Mouse (Mus musculus): Measurements from ENCODE around the gene 1700029P11Rik. TPM values are rescaled to one million over a fixed set of nuclear protein-coding genes. Genes with fewer than 3 reads are reported as not detected.
A peak's percentile ranks its signal among the peaks of the same experiment; 100 is the strongest.
"Not testable (repeated sequence)": the region's sequence is repeated elsewhere in the genome, so short reads cannot be mapped to it uniquely, and the experiment has no call there.

Gene 1700029P11Rik
- polyA plus RNA-seq, 1 experiment from 2014 or later, result not detected

DNA sequence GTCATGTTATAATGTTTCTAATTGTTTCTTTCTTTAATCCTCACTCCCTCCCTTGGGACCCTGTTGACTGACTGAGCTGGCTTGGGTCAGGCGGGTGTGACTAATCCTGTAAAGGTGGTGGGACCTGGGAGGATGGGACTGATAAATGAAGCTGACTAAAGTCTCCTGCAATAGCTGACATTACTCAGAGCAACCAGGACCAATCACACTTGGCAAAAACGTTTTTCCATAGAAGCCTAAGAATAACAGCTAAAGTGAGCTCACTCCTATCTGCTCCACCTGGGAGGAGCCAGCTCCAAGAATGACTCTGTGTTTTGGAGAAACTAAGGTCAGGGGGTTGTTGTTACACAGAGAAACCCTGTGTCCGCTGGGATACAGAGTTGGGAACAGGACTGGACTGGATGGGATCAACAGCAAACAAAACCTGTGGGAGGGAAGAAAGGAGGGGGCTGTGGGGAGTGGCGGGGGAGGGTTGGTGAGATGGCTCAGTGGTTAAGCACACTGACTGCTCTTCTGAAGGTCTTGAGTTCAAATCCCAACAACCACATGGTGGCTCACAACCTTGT is 15.3 kb upstream of the 1700029P11Rik start:
- H3K4me3 ChIP-seq (ENCODE audit: low read depth, low read length), result no peak overlapping the region
- 46% methylated on average over 4 of the region's 4 CpGs for WGBS (ENCODE audit: insufficient replicate concordance)
- ATAC-seq (ENCODE audit: low read depth), result no peak

DNA sequence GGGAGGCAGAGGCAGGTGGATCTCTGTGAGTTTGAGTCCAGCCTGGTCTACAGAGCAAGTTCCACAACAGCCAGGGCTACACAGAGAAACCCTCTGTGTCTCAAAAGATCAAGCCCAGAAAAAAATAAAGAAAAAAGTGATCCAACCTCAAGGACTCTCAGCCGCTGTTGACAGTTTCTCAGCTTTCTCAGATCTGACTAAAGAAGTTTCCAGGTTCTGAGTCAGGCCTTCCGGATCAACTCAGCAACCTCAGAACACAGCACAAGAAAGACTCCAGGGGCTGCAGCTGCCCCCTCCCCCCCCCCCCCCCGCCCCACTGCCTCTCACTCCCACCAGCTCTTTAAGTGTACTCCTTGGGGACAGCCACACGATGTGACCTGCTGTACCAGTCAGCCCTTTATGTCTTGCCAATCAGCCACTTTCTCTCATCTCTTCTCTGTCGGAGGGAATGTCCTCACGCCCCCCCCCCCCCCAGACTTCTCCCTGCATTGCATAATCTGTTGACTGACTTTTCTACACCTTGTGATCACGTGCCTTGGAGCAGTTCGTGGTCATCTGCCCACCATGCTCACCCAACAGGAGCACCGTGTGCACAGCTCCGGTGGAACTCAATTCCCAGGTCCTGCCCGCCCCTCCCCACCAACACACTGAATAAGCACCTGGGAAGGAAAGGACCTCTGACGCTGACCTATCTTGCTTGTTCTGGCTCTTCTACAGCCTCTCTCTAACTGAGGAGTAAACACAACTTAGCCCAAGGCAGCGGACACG is 14.1 kb upstream of the 1700029P11Rik start:
- no peaks in the 10 kb centered on the region for H3K36me3 ChIP-seq (ENCODE audit: control insufficient read depth, insufficient read depth)
- H3K4me2 ChIP-seq (ENCODE audit: low read depth, low read length), result no peak overlapping the region
- no peak overlapping the region for H3K4me3 ChIP-seq (ENCODE audit: low read depth, low read length)
- H3K9me3 ChIP-seq (replicated peaks; ENCODE audit: control insufficient read depth, low read length), result no peaks in the 10 kb centered on the region
- no peak overlapping the region for H3K27ac ChIP-seq (ENCODE audit: low read length)
- no peak overlapping the region for H3K9ac ChIP-seq (ENCODE audit: low read depth, low read length)
- WGBS (ENCODE audit: insufficient replicate concordance), result 63% methylated on average over 13 of the region's 14 CpGs
- no peaks in the 10 kb centered on the region for H3K27me3 ChIP-seq (ENCODE audit: control insufficient read depth, insufficient read depth, low read depth, low read length)
- ATAC-seq (ENCODE audit: low read depth), result no peak
- peaks cover 7% of the 10 kb centered on the region for H3K4me1 ChIP-seq (ENCODE audit: control insufficient read depth, low read depth, low read length)

More for the DNA sequence above, 15.3 kb upstream of the 1700029P11Rik start:
- H3K9me3 ChIP-seq (replicated peaks; ENCODE audit: control insufficient read depth, low read length), result no peaks in the 10 kb centered on the region
- no peaks in the 10 kb centered on the region for H3K36me3 ChIP-seq (ENCODE audit: control insufficient read depth, insufficient read depth)
- H3K4me2 ChIP-seq (ENCODE audit: low read depth, low read length), result no peak overlapping the region
- no peak overlapping the region for H3K9ac ChIP-seq (ENCODE audit: low read depth, low read length)
- peaks cover 12% of the 10 kb centered on the region for H3K4me1 ChIP-seq (ENCODE audit: control insufficient read depth, low read depth, low read length)
- H3K27ac ChIP-seq (ENCODE audit: low read length), result no peak overlapping the region
- H3K27me3 ChIP-seq (ENCODE audit: control insufficient read depth, insufficient read depth, low read depth, low read length), result no peaks in the 10 kb centered on the region

- H3K9me3 ChIP-seq (replicated peaks; ENCODE audit: control insufficient read depth, low read length), result no peaks in the 10 kb centered on the region
- ATAC-seq (ENCODE audit: low read depth), result no peak
- no peak overlapping the region for H3K27ac ChIP-seq (ENCODE audit: low read length)
- H3K27me3 ChIP-seq (ENCODE audit: control insufficient read depth, insufficient read depth, low read depth, low read length), result no peaks in the 10 kb centered on the region
- no peaks in the 10 kb centered on the region for H3K36me3 ChIP-seq (ENCODE audit: control insufficient read depth, insufficient read depth)
- peaks cover 7% of the 10 kb centered on the region for H3K4me1 ChIP-seq (ENCODE audit: control insufficient read depth, low read depth, low read length)
- H3K4me3 ChIP-seq (ENCODE audit: low read depth, low read length), result no peak overlapping the region
- H3K9ac ChIP-seq (ENCODE audit: low read depth, low read length), result no peak overlapping the region
- H3K4me2 ChIP-seq (ENCODE audit: low read depth, low read length), result no peak overlapping the region
- 81% methylated on average over 5 of the region's 5 CpGs for WGBS (ENCODE audit: insufficient replicate concordance)
Measured at GRCm38 (mm10) chr15:81967821-81968220, 12.5 kb upstream of the 1700029P11Rik start.

DNA sequence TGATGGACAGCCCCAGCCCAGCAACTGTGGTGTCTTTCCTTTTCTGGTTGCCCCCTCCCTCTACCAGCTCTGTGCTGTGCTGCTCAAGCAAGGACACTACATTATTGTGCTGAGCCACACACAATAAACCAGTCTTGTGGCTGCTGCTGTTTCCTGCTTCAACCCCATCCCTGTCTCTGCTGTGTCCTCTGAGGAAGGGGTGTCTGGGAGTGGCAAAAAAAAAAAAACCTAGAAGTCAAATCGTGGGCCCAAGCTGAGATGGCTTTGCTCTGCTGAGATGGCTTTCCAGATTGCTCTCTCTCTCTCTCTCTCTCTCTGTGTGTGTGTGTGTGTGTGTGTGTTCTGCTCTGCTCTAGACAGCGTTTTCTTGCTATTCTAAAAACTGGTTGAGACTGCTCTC is 11.9 kb upstream of the 1700029P11Rik start:
- H3K9me3 ChIP-seq (replicated peaks; ENCODE audit: control insufficient read depth, low read length), result no peaks in the 10 kb centered on the region

DNA sequence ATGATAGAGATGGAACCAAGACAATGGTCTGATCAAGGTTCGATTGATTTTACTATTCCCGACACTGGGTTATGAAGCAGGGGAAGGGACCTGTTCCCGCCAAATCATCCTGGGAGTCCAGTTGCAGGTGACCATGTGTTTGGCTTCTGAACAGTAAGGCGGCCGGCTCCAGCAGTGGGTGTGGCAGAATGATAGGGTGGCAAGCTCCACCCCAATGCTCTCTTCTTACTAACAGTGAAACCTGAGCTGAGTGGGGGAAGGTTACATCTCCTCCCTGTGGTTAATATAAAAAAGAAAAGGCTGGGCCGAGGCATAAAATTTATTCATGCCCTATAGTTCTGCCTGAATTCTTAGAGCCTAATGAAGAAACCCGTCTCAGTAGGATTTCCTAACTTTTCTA is 11.2 kb upstream of the 1700029P11Rik start:
- ATAC-seq (ENCODE audit: low read depth), result peak; percentile 70
- WGBS (ENCODE audit: insufficient replicate concordance), result 39% methylated on average over 7 of the region's 7 CpGs
- Histone ChIP-seq H3K9me3 (replicated peaks; ENCODE audit: control insufficient read depth, low read length) (no peaks in the 10 kb centered on the region), H3K27ac (ENCODE audit: low read length) (no peak overlapping the region), H3K4me2 (ENCODE audit: low read depth, low read length) (peak overlapping the region; percentile 7; the same call in 1 of the 2 replicates), H3K27me3 (ENCODE audit: control insufficient read depth, insufficient read depth, low read depth, low read length) (no peaks in the 10 kb centered on the region), H3K4me1 (ENCODE audit: control insufficient read depth, low read depth, low read length) (peaks cover 7% of the 10 kb centered on the region), H3K9ac (ENCODE audit: low read depth, low read length) (no peak overlapping the region), H3K36me3 (ENCODE audit: control insufficient read depth, insufficient read depth) (no peaks in the 10 kb centered on the region), H3K4me3 (ENCODE audit: low read depth, low read length) (no peak overlapping the region)

More for the DNA sequence above, 11.9 kb upstream of the 1700029P11Rik start:
- no peaks in the 10 kb centered on the region for H3K36me3 ChIP-seq (ENCODE audit: control insufficient read depth, insufficient read depth)
- no peaks in the 10 kb centered on the region for H3K27me3 ChIP-seq (ENCODE audit: control insufficient read depth, insufficient read depth, low read depth, low read length)
- 35% methylated on average over 2 of the region's 2 CpGs for WGBS (ENCODE audit: insufficient replicate concordance)
- H3K4me2 ChIP-seq (ENCODE audit: low read depth, low read length), result no peak overlapping the region
- ATAC-seq (ENCODE audit: low read depth), result no peak
- peaks cover 7% of the 10 kb centered on the region for H3K4me1 ChIP-seq (ENCODE audit: control insufficient read depth, low read depth, low read length)
- H3K27ac ChIP-seq (ENCODE audit: low read length), result no peak overlapping the region
- no peak overlapping the region for H3K9ac ChIP-seq (ENCODE audit: low read depth, low read length)
- no peak overlapping the region for H3K4me3 ChIP-seq (ENCODE audit: low read depth, low read length)

- not testable (repeated sequence) for H3K9me3 ChIP-seq (replicated peaks; ENCODE audit: control insufficient read depth, low read length); ATAC-seq (ENCODE audit: low read depth); H3K4me1 ChIP-seq (ENCODE audit: control insufficient read depth, low read depth, low read length); H3K9ac ChIP-seq (ENCODE audit: low read depth, low read length); H3K4me3 ChIP-seq (ENCODE audit: low read depth, low read length); H3K27me3 ChIP-seq (ENCODE audit: control insufficient read depth, insufficient read depth, low read depth, low read length); H3K27ac ChIP-seq (ENCODE audit: low read length); H3K36me3 ChIP-seq (ENCODE audit: control insufficient read depth, insufficient read depth); H3K4me2 ChIP-seq (ENCODE audit: low read depth, low read length)
- 80% methylated on average over 6 of the region's 6 CpGs for WGBS (ENCODE audit: insufficient replicate concordance)
Measured at GRCm38 (mm10) chr15:81969635-81970034, 10.7 kb upstream of the 1700029P11Rik start.

GRCm38 (mm10) chr15:81970498-81970897 is 9.8 kb upstream of the 1700029P11Rik start:
- not testable (repeated sequence) for H3K4me2 ChIP-seq (ENCODE audit: low read depth, low read length); H3K36me3 ChIP-seq (ENCODE audit: control insufficient read depth, insufficient read depth); H3K9ac ChIP-seq (ENCODE audit: low read depth, low read length); H3K27ac ChIP-seq (ENCODE audit: low read length); H3K9me3 ChIP-seq (replicated peaks; ENCODE audit: control insufficient read depth, low read length); H3K4me1 ChIP-seq (ENCODE audit: control insufficient read depth, low read depth, low read length); H3K4me3 ChIP-seq (ENCODE audit: low read depth, low read length); ATAC-seq (ENCODE audit: low read depth); H3K27me3 ChIP-seq (ENCODE audit: control insufficient read depth, insufficient read depth, low read depth, low read length)
- WGBS (ENCODE audit: insufficient replicate concordance), result 76% methylated on average over 4 of the region's 4 CpGs

- WGBS (ENCODE audit: insufficient replicate concordance), result 82% methylated on average over 8 of the region's 8 CpGs
- H3K9ac ChIP-seq (ENCODE audit: low read depth, low read length); H3K27ac ChIP-seq (ENCODE audit: low read length); ATAC-seq (ENCODE audit: low read depth); H3K27me3 ChIP-seq (ENCODE audit: control insufficient read depth, insufficient read depth, low read depth, low read length); H3K9me3 ChIP-seq (replicated peaks; ENCODE audit: control insufficient read depth, low read length); H3K36me3 ChIP-seq (ENCODE audit: control insufficient read depth, insufficient read depth); H3K4me1 ChIP-seq (ENCODE audit: control insufficient read depth, low read depth, low read length); H3K4me3 ChIP-seq (ENCODE audit: low read depth, low read length); H3K4me2 ChIP-seq (ENCODE audit: low read depth, low read length): not testable (repeated sequence)
Measured at GRCm38 (mm10) chr15:81975156-81975555, 5.2 kb upstream of the 1700029P11Rik start.

GRCm38 (mm10) chr15:81982173-81982572 is 1.8 kb downstream of the 1700029P11Rik start:
- WGBS (ENCODE audit: insufficient replicate concordance), result 54% methylated on average over 1 of the region's 1 CpGs
- H3K4me2 ChIP-seq (ENCODE audit: low read depth, low read length), result no peak overlapping the region

More at GRCm38 (mm10) chr15:81982173-81982572, 1.8 kb downstream of the 1700029P11Rik start:
- Histone ChIP-seq H3K36me3 (ENCODE audit: control insufficient read depth, insufficient read depth) (no peaks in the 10 kb centered on the region), H3K27ac (ENCODE audit: low read length) (no peak overlapping the region), H3K9ac (ENCODE audit: low read depth, low read length) (no peak overlapping the region), H3K4me3 (ENCODE audit: low read depth, low read length) (no peak overlapping the region), H3K4me1 (ENCODE audit: control insufficient read depth, low read depth, low read length) (no peaks in the 10 kb centered on the region), H3K9me3 (replicated peaks; ENCODE audit: control insufficient read depth, low read length) (no peaks in the 10 kb centered on the region), H3K27me3 (ENCODE audit: control insufficient read depth, insufficient read depth, low read depth, low read length) (no peaks in the 10 kb centered on the region)
- ATAC-seq (ENCODE audit: low read depth), result no peak
